Mouse (Mus musculus): ENCODE results near the gene Siah1b. TPM values are rescaled to one million over a fixed set of nuclear protein-coding genes. Genes with fewer than 3 reads are reported as not detected.
A peak's percentile ranks its signal among the peaks of the same experiment; 100 is the strongest.

The Siah1b gene
- polyA plus RNA-seq, 1 experiment, result 7.4 TPM

- H3K4me1 ChIP-seq, result peaks cover 3% of the 10 kb centered on the region; the same call in 1 of the 2 replicates
- TF ChIP-seq FLI1 (IDR thresholded peaks at IDR 0.05; ENCODE audit: low read length), result no peak
- no peak for TF ChIP-seq GATA1 (IDR thresholded peaks at IDR 0.05; ENCODE audit: borderline replicate concordance, low read length)
- peaks cover 19% of the 10 kb centered on the region for H3K9me3 ChIP-seq
- H3K36me3 ChIP-seq (replicated peaks; ENCODE audit: low read length), result no peaks in the 10 kb centered on the region
- no peak overlapping the region for H3K4me3 ChIP-seq (replicated peaks)
- peaks cover 33% of the 10 kb centered on the region for H3K27me3 ChIP-seq (replicated peaks)
Observed at GRCm38 (mm10) chrX:164042069-164042468, 34.2 kb downstream of the Siah1b start.

- TF ChIP-seq GATA1 (IDR thresholded peaks at IDR 0.05; ENCODE audit: borderline replicate concordance, low read length), result no peak
- no peak for TF ChIP-seq FLI1 (IDR thresholded peaks at IDR 0.05; ENCODE audit: low read length)
Observed at GRCm38 (mm10) chrX:164038882-164039281, 37.4 kb downstream of the Siah1b start.

GRCm38 (mm10) chrX:164035931-164036330 is 40.4 kb downstream of the Siah1b start:
- no peaks in the 10 kb centered on the region for H3K4me1 ChIP-seq
- no peak for TF ChIP-seq GATA1 (IDR thresholded peaks at IDR 0.05; ENCODE audit: borderline replicate concordance, low read length)
- no peaks in the 10 kb centered on the region for H3K36me3 ChIP-seq (replicated peaks; ENCODE audit: low read length)
- peaks cover 14% of the 10 kb centered on the region; the same call in 1 of the 2 replicates for H3K9me3 ChIP-seq
- peaks cover 17% of the 10 kb centered on the region for H3K27me3 ChIP-seq (replicated peaks)
- no peak overlapping the region for H3K4me3 ChIP-seq (replicated peaks)

More at GRCm38 (mm10) chrX:164038882-164039281, 37.4 kb downstream of the Siah1b start:
- Histone ChIP-seq H3K27me3 (replicated peaks) (peaks cover 21% of the 10 kb centered on the region), H3K4me3 (replicated peaks) (no peak overlapping the region), H3K4me1 (no peaks in the 10 kb centered on the region), H3K36me3 (replicated peaks; ENCODE audit: low read length) (no peaks in the 10 kb centered on the region), H3K9me3 (peaks cover 18% of the 10 kb centered on the region)

- Histone ChIP-seq H3K27me3 (replicated peaks) (peaks cover 17% of the 10 kb centered on the region), H3K9me3 (peaks cover 14% of the 10 kb centered on the region; the same call in 1 of the 2 replicates), H3K4me3 (replicated peaks) (no peak overlapping the region), H3K36me3 (replicated peaks; ENCODE audit: low read length) (no peaks in the 10 kb centered on the region), H3K4me1 (no peaks in the 10 kb centered on the region)
- TF ChIP-seq GATA1 (IDR thresholded peaks at IDR 0.05; ENCODE audit: borderline replicate concordance, low read length) (no peak), FLI1 (IDR thresholded peaks at IDR 0.05; ENCODE audit: low read length) (no peak)
Observed at GRCm38 (mm10) chrX:164035401-164035800, 40.9 kb downstream of the Siah1b start.

GRCm38 (mm10) chrX:164032526-164032925 is 43.8 kb downstream of the Siah1b start:
- H3K27me3 ChIP-seq (replicated peaks), result peaks cover 9% of the 10 kb centered on the region
- H3K4me3 ChIP-seq (replicated peaks), result no peak overlapping the region
- no peaks in the 10 kb centered on the region for H3K36me3 ChIP-seq (replicated peaks; ENCODE audit: low read length)
- 0 out of 2 replicates have a peak, but pooled peaks cover 4% of the 10 kb centered on the region for H3K4me1 ChIP-seq
- TF ChIP-seq FLI1 (IDR thresholded peaks at IDR 0.05; ENCODE audit: low read length) (no peak), GATA1 (IDR thresholded peaks at IDR 0.05; ENCODE audit: borderline replicate concordance, low read length) (no peak)
- peaks cover 6% of the 10 kb centered on the region; the same call in 1 of the 2 replicates for H3K9me3 ChIP-seq

GRCm38 (mm10) chrX:164027607-164028289 is 48.5 kb downstream of the Siah1b start, which contains the start of gene Car5b:
Gene Car5b, minus strand, starts transcription at chrX:164027997.
- Histone ChIP-seq H3K4me3 (replicated peaks) (peak within 1 kb of the TSS; percentile 83), H3K27me3 (replicated peaks) (peaks cover 9% of the 10 kb centered on the region), H3K36me3 (replicated peaks; ENCODE audit: low read length) (no peaks in the 10 kb centered on the region), H3K9me3 (0 out of 2 replicates have a peak, but pooled peaks cover 5% of the 10 kb centered on the region), H3K4me1 (0 out of 2 replicates have a peak, but pooled peaks cover 4% of the 10 kb centered on the region)
- no peak for TF ChIP-seq GATA1 (IDR thresholded peaks at IDR 0.05; ENCODE audit: borderline replicate concordance, low read length)
- TF ChIP-seq FLI1 (IDR thresholded peaks at IDR 0.05; ENCODE audit: low read length), result no peak

Other genes starting within 250 kb of the Siah1b start
- 2.6 TPM in 1 of 2 replicates, not detected in the other for gene Ap1s2, start 167.5 kb downstream of the Siah1b start, polyA plus RNA-seq (2012; ENCODE audit: insufficient read depth, low replicate concordance)
- 8.8 and 38.4 TPM in 2 replicates for gene Zrsr2, start 117.8 kb downstream of the Siah1b start, polyA plus RNA-seq (2012; ENCODE audit: insufficient read depth, low replicate concordance)
- gene Car5b, start 48.5 kb downstream of the Siah1b start, polyA plus RNA-seq (2012; ENCODE audit: insufficient read depth, low replicate concordance), result 0.12 TPM in 1 of 2 replicates, not detected in the other
- gene Cltrn, start 12.3 kb upstream of the Siah1b start, polyA plus RNA-seq (2012; ENCODE audit: insufficient read depth, low replicate concordance), result not detected in 2 replicates
- gene Ace2, start 62.8 kb upstream of the Siah1b start, polyA plus RNA-seq (2012; ENCODE audit: insufficient read depth, low replicate concordance), result 0.02 TPM in 1 of 2 replicates, not detected in the other
- not detected in 2 replicates for gene Bmx, start 181.7 kb upstream of the Siah1b start, polyA plus RNA-seq (2012; ENCODE audit: insufficient read depth, low replicate concordance)
- gene Pir, start 192.9 kb upstream of the Siah1b start, polyA plus RNA-seq (2012; ENCODE audit: insufficient read depth, low replicate concordance), result 3.5 TPM in 1 of 2 replicates, not detected in the other

Data from megakaryocyte, embryonic 14.5 days (primary cell).